Mouse (Mus musculus) ES-E14 (cell line): ENCODE data around the gene Hist1h2bk. TPM values are rescaled to one million over a fixed set of nuclear protein-coding genes. Genes with fewer than 3 reads are reported as not detected.

Experiments used
- DNase-seq: peaks from one replicate; pipeline ENCODE4 v3.0.0-alpha.2; 2013; ENCODE audit warnings: low read depth, low spot score
- H3K27ac ChIP-seq: 2 replicates; pipeline ENCODE4 v1.5.1; 2012; ENCODE audit warnings: low read depth, mild to moderate bottlenecking, low read length, moderate library complexity, mixed read lengths; ENCODE audit not compliant: poor library complexity, insufficient read depth, severe bottlenecking
- H3K36me3 ChIP-seq: 2 replicates; pipeline ENCODE4 v1.6.1; 2012; ENCODE audit warnings: mild to moderate bottlenecking, low read length, moderate library complexity, mixed read lengths; ENCODE audit not compliant: control insufficient read depth, poor library complexity, insufficient read depth, severe bottlenecking
- H3K4me1 ChIP-seq, 2 experiments: fragments of 150-350 bp in 1 of 2; sonication (generic) in 1 of 2; 2 replicates each; pipeline ENCODE4 v1.6.1; 2012; ENCODE audit warnings: low read length in 2 of 2, mild to moderate bottlenecking in 1 of 2, mixed read lengths in 1 of 2; ENCODE audit not compliant: control insufficient read depth in 2 of 2, insufficient read depth in 2 of 2, poor library complexity in 1 of 2
- H3K4me3 ChIP-seq, 2 experiments: fragments of 150-350 bp in 1 of 2; sonication (generic) in 1 of 2; 2 replicates each; pipeline ENCODE4 v1.5.1; 2012; ENCODE audit warnings: low read length in 2 of 2, low read depth in 1 of 2, mild to moderate bottlenecking in 1 of 2, mixed read lengths in 1 of 2; ENCODE audit not compliant: insufficient read depth in 1 of 2, poor library complexity in 1 of 2, severe bottlenecking in 1 of 2
- H3K9ac ChIP-seq: 2 replicates; pipeline ENCODE4 v1.6.1; 2012; ENCODE audit warnings: low read depth, mild to moderate bottlenecking, low read length, mixed read lengths; ENCODE audit not compliant: poor library complexity, insufficient read depth, severe bottlenecking
- H3K9me3 ChIP-seq: fragments of 150-350 bp; sonication (generic); 2 replicates; pipeline ENCODE4 v1.6.1; 2012; ENCODE audit warnings: low read depth, mild to moderate bottlenecking, low read length; ENCODE audit not compliant: control insufficient read depth, insufficient read depth
- CHD2 ChIP-seq: IDR thresholded peaks from 2 replicates; pipeline ENCODE4 v1.6.1; 2014; ENCODE audit warnings: mild to moderate bottlenecking, low read depth, low read length, inconsistent platforms
- HCFC1 ChIP-seq: IDR thresholded peaks from 2 replicates; pipeline ENCODE4 v1.6.1; 2012; ENCODE audit warnings: low read length, inconsistent platforms, borderline replicate concordance; ENCODE audit not compliant: insufficient read depth
- MAFK ChIP-seq: IDR thresholded peaks from 2 replicates; pipeline ENCODE4 v1.6.1; 2014; ENCODE audit warnings: mild to moderate bottlenecking, low read depth, low read length, inconsistent platforms; ENCODE audit not compliant: insufficient read depth
- ZC3H11A ChIP-seq: IDR thresholded peaks from 2 replicates; pipeline ENCODE4 v1.6.1; 2012; ENCODE audit warnings: low read depth, mild to moderate bottlenecking, inconsistent platforms, low read length, borderline replicate concordance
- ZNF384 ChIP-seq: IDR thresholded peaks from 2 replicates; pipeline ENCODE4 v1.6.1; 2012; ENCODE audit warnings: low read depth, low read length, inconsistent platforms
- in situ Hi-C, 2 experiments: fragments of 600-800 bp; cut with MboI; formaldehyde crosslinking; loops; one replicate each; pipeline ENCODE4 v1.15.1; 2025; ENCODE audit warnings: low sequenced_read_pairs in 2 of 2, inconsistent platforms in 1 of 2; ENCODE audit not compliant: unreplicated experiment in 2 of 2
- total RNA-seq: library from RNA; depleted of rRNA; stranded (reverse); fragments of 300-350 nt; gene quantifications from 2 replicates; pipeline ENCODE4 v1.2.3, GENCODE M21; 2012

The Hist1h2bk gene
- total RNA-seq, 1 experiment: 1,966 TPM

- H3K9me3 ChIP-seq: no peaks in the 10 kb centered on the region
- TF ChIP-seq MAFK (no peak), ZNF384 (no peak), CHD2 (no peak), ZC3H11A (no peak), HCFC1 (no peak)
- DNase-seq: no peak
- H3K27ac ChIP-seq: peak overlapping the region; percentile 47; the same call in 1 of the 2 replicates
- in situ Hi-C loops: loop anchor here (10.0 to 25.0 kb wide), 8 partner anchors 300 to 1725 kb away; partner anchors contain the start of genes Hist1h4j (in 2 of the 2), Abt1 (in 1 of the 2), Hist1h1a (in 1 of the 2) and Hist1h1d (in 1 of the 2)
- H3K9ac ChIP-seq: peak overlapping the region; percentile 66; the same call in 1 of the 2 replicates
- peaks cover 0 to 8% of the 10 kb centered on the region in 2 experiments; a peak in 1 of 4 replicates for H3K4me1 ChIP-seq
- no peaks in the 10 kb centered on the region for H3K36me3 ChIP-seq
- peak overlapping the region; percentile 4 to 58; a peak in 2 of 4 replicates for H3K4me3 ChIP-seq
These were observed 1.3 kb downstream of the Hist1h2bk start for GRCm38 (mm10) chr13:22036986-22037385.

GRCm38 (mm10) chr13:22037415-22037814 lies 1.7 kb downstream of the Hist1h2bk start:
- no peaks in the 10 kb centered on the region for H3K36me3 ChIP-seq
- in situ Hi-C loops: loop anchor here (10.0 to 25.0 kb wide), 8 partner anchors 300 to 1725 kb away; partner anchors contain the start of genes Hist1h4j (in 2 of the 2), Abt1 (in 1 of the 2), Hist1h1a (in 1 of the 2) and Hist1h1d (in 1 of the 2)
- no peak for DNase-seq
- H3K4me3 ChIP-seq: no peak overlapping the region
- H3K9ac ChIP-seq: peak overlapping the region; percentile 27; the same call in 1 of the 2 replicates
- H3K9me3 ChIP-seq: no peaks in the 10 kb centered on the region
- TF ChIP-seq ZNF384 (no peak), CHD2 (no peak), HCFC1 (no peak), MAFK (no peak), ZC3H11A (no peak)
- H3K27ac ChIP-seq: peak overlapping the region; percentile 47; the same call in 1 of the 2 replicates
- peaks cover 0 to 8% of the 10 kb centered on the region in 2 experiments; a peak in 1 of 4 replicates for H3K4me1 ChIP-seq

- no peak for TF ChIP-seq CHD2
- TF ChIP-seq ZNF384: no peak
- TF ChIP-seq HCFC1: no peak
- no peak for TF ChIP-seq MAFK
- TF ChIP-seq ZC3H11A: no peak
- Histone ChIP-seq H3K9me3 (no peaks in the 10 kb centered on the region), H3K36me3 (no peaks in the 10 kb centered on the region), H3K4me1 (no peaks in the 10 kb centered on the region), H3K4me3 (peak overlapping the region in 1 of 2 experiments; percentile 42; a peak in 1 of 4 replicates), H3K27ac (no peak overlapping the region; the same call in 1 of the 2 replicates), H3K9ac (no peak overlapping the region; the same call in 1 of the 2 replicates)
- in situ Hi-C loops: loop anchor here (10.0 to 25.0 kb wide), 8 partner anchors 302 to 1723 kb away; partner anchors contain the start of genes Hist1h4j (in 2 of the 2), Abt1 (in 1 of the 2), Hist1h1a (in 1 of the 2) and Hist1h1d (in 1 of the 2)
- no peak for DNase-seq
These were observed 3.7 kb downstream of the Hist1h2bk start for GRCm38 (mm10) chr13:22039364-22039763.

GRCm38 (mm10) chr13:22039951-22040463 lies 4.3 kb downstream of the Hist1h2bk start:
- Histone ChIP-seq H3K9me3 (no peaks in the 10 kb centered on the region), H3K4me3 (peak overlapping the region; percentile 42 to 54), H3K36me3 (no peaks in the 10 kb centered on the region), H3K27ac (peak overlapping the region; percentile 78; the same call in 1 of the 2 replicates), H3K9ac (peak overlapping the region; percentile 2; the same call in 1 of the 2 replicates), H3K4me1 (no peaks in the 10 kb centered on the region)
- in situ Hi-C loops: loop anchor here (10.0 to 25.0 kb wide), 8 partner anchors 303 to 1722 kb away; partner anchors contain the start of genes Hist1h4j (in 2 of the 2), Abt1 (in 1 of the 2), Hist1h1a (in 1 of the 2) and Hist1h1d (in 1 of the 2)
- no peak for DNase-seq
- TF ChIP-seq ZNF384: no peak
- no peak for TF ChIP-seq CHD2
- no peak for TF ChIP-seq HCFC1
- TF ChIP-seq ZC3H11A: no peak
- TF ChIP-seq MAFK: no peak
